Mouse (Mus musculus): ENCODE results near the gene Acadm. TPM values are rescaled to one million over a fixed set of nuclear protein-coding genes. Genes with fewer than 3 reads are reported as not detected.

Acadm gene
- polyA plus RNA-seq, 1 experiment from 2014 or later, result 38.9 TPM

- H3K27ac ChIP-seq (replicated peaks), result no peak overlapping the region
- ATAC-seq (replicated peaks), result no peak
- no peaks in the 10 kb centered on the region for H3K27me3 ChIP-seq
- H3K36me3 ChIP-seq, result peaks cover 51% of the 10 kb centered on the region
- 0 out of 2 replicates have a peak overlapping the region, but pooled peaks have one; percentile 4 for H3K4me2 ChIP-seq (replicated peaks)
- 0 out of 2 replicates have a peak overlapping the region, but pooled peaks have one; percentile 11 for H3K9ac ChIP-seq (replicated peaks)
- no peaks in the 10 kb centered on the region for H3K9me3 ChIP-seq
- no peak overlapping the region for H3K4me3 ChIP-seq
- WGBS, result 80% methylated on average over 7 of the region's 7 CpGs
- H3K4me1 ChIP-seq, result peaks cover 35% of the 10 kb centered on the region
Observed at GRCm38 (mm10) chr3:153910489-153910888, 33.9 kb downstream of the Acadm start.

- Histone ChIP-seq H3K36me3 (peaks cover 64% of the 10 kb centered on the region), H3K27me3 (no peaks in the 10 kb centered on the region), H3K9ac (replicated peaks) (no peak overlapping the region), H3K4me2 (replicated peaks) (no peak overlapping the region), H3K4me1 (peaks cover 35% of the 10 kb centered on the region), H3K4me3 (no peak overlapping the region), H3K27ac (replicated peaks) (no peak overlapping the region), H3K9me3 (no peaks in the 10 kb centered on the region)
- no peak for ATAC-seq (replicated peaks)
- WGBS, result 89% methylated on average over 5 of the region's 5 CpGs
Observed at GRCm38 (mm10) chr3:153908919-153909318, 35.5 kb downstream of the Acadm start.

- Histone ChIP-seq H3K9me3 (no peaks in the 10 kb centered on the region), H3K36me3 (peaks cover 65% of the 10 kb centered on the region), H3K27me3 (no peaks in the 10 kb centered on the region), H3K4me1 (peaks cover 20% of the 10 kb centered on the region), H3K4me2 (replicated peaks) (no peak within 1 kb of the TSS), H3K4me3 (no peak within 1 kb of the TSS), H3K27ac (replicated peaks) (no peak within 1 kb of the TSS), H3K9ac (replicated peaks) (no peak within 1 kb of the TSS)
- 88% methylated on average over 9 of the region's 9 CpGs for WGBS
- ATAC-seq (replicated peaks), result peak; percentile 30; the same call in 1 of the 2 replicates
Observed at GRCm38 (mm10) chr3:153906136-153906871, 38.1 kb downstream of the Acadm start, which contains the start of gene Msh4. Gene Msh4, minus strand, starts transcription at chr3:153906138.

- H3K4me2 ChIP-seq (replicated peaks), result no peak overlapping the region
- H3K4me1 ChIP-seq, result peaks cover 12% of the 10 kb centered on the region
- peaks cover 61% of the 10 kb centered on the region for H3K36me3 ChIP-seq
- no peak overlapping the region for H3K9ac ChIP-seq (replicated peaks)
- peak; percentile 49; the same call in 1 of the 2 replicates for ATAC-seq (replicated peaks)
- H3K4me3 ChIP-seq, result no peak overlapping the region
- no peak overlapping the region for H3K27ac ChIP-seq (replicated peaks)
- WGBS, result 85% methylated on average over 49 of the region's 49 CpGs
- no peaks in the 10 kb centered on the region for H3K27me3 ChIP-seq
- H3K9me3 ChIP-seq, result no peaks in the 10 kb centered on the region
Observed at GRCm38 (mm10) chr3:153905251-153906135, 38.9 kb downstream of the Acadm start.

GRCm38 (mm10) chr3:153904586-153904985, 39.8 kb downstream of the Acadm start:
- H3K36me3 ChIP-seq, result peaks cover 52% of the 10 kb centered on the region
- ATAC-seq (replicated peaks), result no peak
- WGBS, result 66% methylated on average over 6 of the region's 6 CpGs

DNA sequence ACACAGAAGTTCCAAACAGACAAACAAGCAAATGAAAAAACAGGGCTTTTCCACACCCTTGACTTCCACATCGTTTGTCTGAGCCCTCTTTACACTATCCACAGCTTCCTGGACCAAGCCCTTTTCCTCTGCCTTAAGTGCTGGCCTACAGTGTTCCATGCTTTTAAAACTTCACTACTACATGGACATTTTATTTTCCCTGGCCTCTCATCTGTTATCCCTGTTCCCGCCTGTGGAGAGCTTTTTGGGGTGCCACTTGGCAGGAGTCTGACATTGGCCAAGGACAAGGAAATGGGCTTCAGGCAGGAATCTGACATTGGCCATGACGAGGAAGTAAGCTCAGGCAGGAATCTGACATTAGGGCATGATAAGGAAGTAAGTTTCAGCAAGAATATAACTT, 41.8 kb downstream of the Acadm start:
- ATAC-seq (replicated peaks), result no peak
- Histone ChIP-seq H3K36me3 (peaks cover 33% of the 10 kb centered on the region), H3K27ac (replicated peaks) (no peak overlapping the region), H3K9ac (replicated peaks) (no peak overlapping the region), H3K4me2 (replicated peaks) (no peak overlapping the region), H3K4me3 (no peak overlapping the region), H3K4me1 (no peaks in the 10 kb centered on the region), H3K27me3 (no peaks in the 10 kb centered on the region), H3K9me3 (no peaks in the 10 kb centered on the region)
- 76% methylated on average over 3 of the region's 3 CpGs for WGBS

More at GRCm38 (mm10) chr3:153904586-153904985, 39.8 kb downstream of the Acadm start:
- Histone ChIP-seq H3K4me2 (replicated peaks) (no peak overlapping the region), H3K9ac (replicated peaks) (no peak overlapping the region), H3K4me1 (peaks cover 5% of the 10 kb centered on the region; the same call in 1 of the 2 replicates), H3K9me3 (no peaks in the 10 kb centered on the region), H3K27ac (replicated peaks) (no peak overlapping the region), H3K4me3 (no peak overlapping the region), H3K27me3 (no peaks in the 10 kb centered on the region)

DNA sequence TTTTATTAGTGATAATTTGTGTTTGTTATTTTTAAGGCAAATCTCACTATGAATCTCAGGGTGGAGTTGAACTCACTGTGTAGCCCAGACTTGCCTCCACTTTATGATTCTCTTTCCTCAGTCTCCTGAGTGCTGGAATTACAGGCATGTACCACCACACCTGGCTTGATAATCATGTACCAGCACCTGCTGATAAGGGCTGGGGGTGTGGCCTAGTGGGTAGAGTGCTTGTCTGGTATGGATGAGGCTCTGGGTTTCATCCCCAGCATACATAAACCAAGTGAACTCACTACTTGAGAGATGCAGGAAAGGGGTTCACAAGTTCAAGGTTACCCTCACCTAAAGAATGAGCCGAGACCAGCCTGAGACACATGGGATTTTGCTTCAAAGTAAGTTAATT, 42.5 kb downstream of the Acadm start:
- no peak overlapping the region for H3K9ac ChIP-seq (replicated peaks)
- peaks cover 28% of the 10 kb centered on the region for H3K36me3 ChIP-seq
- no peaks in the 10 kb centered on the region for H3K4me1 ChIP-seq
- WGBS, result 93% methylated on average over 1 of the region's 1 CpGs
- H3K27ac ChIP-seq (replicated peaks), result no peak overlapping the region
- no peaks in the 10 kb centered on the region for H3K27me3 ChIP-seq
- no peak for ATAC-seq (replicated peaks)
- no peak overlapping the region for H3K4me3 ChIP-seq
- H3K9me3 ChIP-seq, result no peaks in the 10 kb centered on the region
- H3K4me2 ChIP-seq (replicated peaks), result no peak overlapping the region

DNA sequence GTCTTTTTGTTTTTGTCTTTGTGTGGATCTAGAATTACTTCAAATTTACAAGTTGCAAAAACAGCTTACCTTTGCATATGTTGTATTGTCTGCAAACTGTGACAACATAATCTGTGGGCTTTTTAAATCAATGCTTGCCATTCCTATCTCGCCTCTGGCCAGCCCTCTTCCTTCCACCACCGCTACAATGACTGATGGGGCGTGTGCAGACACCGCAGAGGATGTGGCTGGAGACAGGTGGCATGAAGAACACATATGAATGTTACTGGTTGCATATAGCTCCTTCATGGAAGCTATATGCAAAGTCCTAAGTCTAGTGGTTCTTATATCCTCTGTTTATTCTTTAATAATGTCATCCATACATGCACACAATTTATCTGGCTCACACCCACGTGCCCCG, 47.2 kb downstream of the Acadm start:
- Histone ChIP-seq H3K9ac (replicated peaks) (no peak overlapping the region), H3K27ac (replicated peaks) (no peak overlapping the region), H3K4me2 (replicated peaks) (no peak overlapping the region), H3K36me3 (no peaks in the 10 kb centered on the region), H3K4me1 (no peaks in the 10 kb centered on the region), H3K9me3 (no peaks in the 10 kb centered on the region), H3K4me3 (no peak overlapping the region), H3K27me3 (no peaks in the 10 kb centered on the region)
- ATAC-seq (replicated peaks), result no peak
- 84% methylated on average over 6 of the region's 6 CpGs for WGBS

DNA sequence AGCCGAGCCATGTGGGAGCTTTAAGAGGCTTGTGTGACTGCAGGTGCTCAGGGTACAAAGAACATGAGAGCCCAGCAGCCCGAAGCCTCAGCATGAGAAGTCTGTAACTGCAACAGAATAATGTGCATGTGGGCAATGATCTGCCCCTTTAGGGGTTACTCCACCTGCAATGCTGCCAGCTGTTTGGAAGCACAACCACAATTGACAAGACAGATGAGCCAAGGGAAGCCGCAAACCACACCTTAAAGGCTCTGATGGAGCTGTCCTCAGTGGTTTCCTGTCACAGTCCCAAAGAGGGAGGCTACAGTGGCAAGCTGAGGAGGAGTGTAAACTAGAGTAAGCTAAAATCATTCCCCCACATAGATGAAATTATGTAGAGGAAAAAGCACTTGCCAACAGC, 49.0 kb downstream of the Acadm start:
- Histone ChIP-seq H3K4me3 (no peak overlapping the region), H3K27ac (replicated peaks) (no peak overlapping the region), H3K27me3 (no peaks in the 10 kb centered on the region), H3K9ac (replicated peaks) (no peak overlapping the region), H3K4me2 (replicated peaks) (no peak overlapping the region), H3K36me3 (no peaks in the 10 kb centered on the region), H3K4me1 (no peaks in the 10 kb centered on the region), H3K9me3 (no peaks in the 10 kb centered on the region)
- ATAC-seq (replicated peaks), result no peak
- WGBS, result 87% methylated on average over 3 of the region's 3 CpGs

DNA sequence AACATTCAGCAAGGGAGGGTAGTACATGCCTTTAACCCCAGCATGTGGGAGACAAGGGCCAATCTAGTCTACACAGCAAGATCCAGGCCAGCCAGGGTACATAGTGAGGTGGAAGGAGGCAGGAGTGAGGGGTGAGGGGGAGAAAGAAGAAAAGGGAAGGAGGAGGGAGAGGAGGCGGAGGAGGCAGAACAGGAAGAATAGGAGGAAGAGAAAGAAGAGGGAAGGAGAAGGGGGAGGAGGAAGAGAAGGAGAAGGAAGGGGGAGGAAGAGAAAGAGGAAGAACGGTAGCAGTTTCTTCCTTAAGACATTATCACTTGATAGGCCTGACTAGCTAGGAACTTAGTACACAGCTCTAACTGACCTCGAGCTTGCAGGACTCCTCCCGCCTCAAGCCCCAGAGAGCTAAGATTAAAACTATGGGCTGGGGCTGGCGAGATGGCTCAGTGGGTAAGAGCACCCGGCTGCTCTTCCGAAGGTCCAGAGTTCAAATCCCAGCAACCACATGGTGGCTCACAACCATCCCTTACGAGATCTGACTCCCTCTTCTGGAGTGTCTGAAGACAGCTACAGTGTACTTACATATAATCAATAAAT, 55.1 kb downstream of the Acadm start:
- Histone ChIP-seq H3K36me3 (no peaks in the 10 kb centered on the region), H3K27me3 (no peaks in the 10 kb centered on the region), H3K27ac (replicated peaks) (no peak overlapping the region), H3K9ac (replicated peaks) (no peak overlapping the region), H3K4me2 (replicated peaks) (no peak overlapping the region), H3K9me3 (no peaks in the 10 kb centered on the region), H3K4me1 (no peaks in the 10 kb centered on the region), H3K4me3 (no peak overlapping the region)
- 80% methylated on average over 8 of the region's 8 CpGs for WGBS
- no peak for ATAC-seq (replicated peaks)

DNA sequence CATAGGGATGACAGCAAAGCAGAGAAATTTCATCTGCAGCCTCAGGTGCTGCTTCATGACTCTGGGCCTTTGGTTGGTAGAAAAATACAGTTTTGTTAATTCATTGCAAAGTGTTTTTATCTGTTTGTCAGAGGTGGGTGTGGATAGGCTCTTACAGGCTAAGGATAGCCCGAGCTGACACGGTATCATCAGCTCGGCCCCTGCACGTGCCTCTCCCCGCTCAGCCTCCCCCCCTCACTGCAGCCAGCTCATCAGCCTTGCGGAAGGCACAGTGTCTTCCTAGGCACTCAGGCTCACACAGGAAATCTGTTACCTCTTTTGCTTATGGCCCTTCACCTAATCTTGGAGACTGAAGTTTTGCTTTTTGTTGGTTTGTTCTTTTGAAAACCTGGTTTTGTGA, 56.3 kb downstream of the Acadm start:
- no peak overlapping the region for H3K27ac ChIP-seq (replicated peaks)
- H3K4me2 ChIP-seq (replicated peaks), result no peak overlapping the region
- no peak overlapping the region for H3K4me3 ChIP-seq
- 86% methylated on average over 6 of the region's 6 CpGs for WGBS
- no peaks in the 10 kb centered on the region for H3K27me3 ChIP-seq
- ATAC-seq (replicated peaks), result no peak
- no peaks in the 10 kb centered on the region for H3K9me3 ChIP-seq
- H3K4me1 ChIP-seq, result no peaks in the 10 kb centered on the region
- H3K9ac ChIP-seq (replicated peaks), result no peak overlapping the region
- H3K36me3 ChIP-seq, result no peaks in the 10 kb centered on the region

GRCm38 (mm10) chr3:153886296-153886695, 58.1 kb downstream of the Acadm start:
- no peaks in the 10 kb centered on the region for H3K27me3 ChIP-seq
- no peaks in the 10 kb centered on the region for H3K9me3 ChIP-seq
- H3K9ac ChIP-seq (replicated peaks), result no peak overlapping the region
- no peaks in the 10 kb centered on the region for H3K36me3 ChIP-seq
- no peak overlapping the region for H3K4me2 ChIP-seq (replicated peaks)
- H3K4me1 ChIP-seq, result no peaks in the 10 kb centered on the region
- no peak overlapping the region for H3K27ac ChIP-seq (replicated peaks)
- H3K4me3 ChIP-seq, result no peak overlapping the region
- ATAC-seq (replicated peaks), result no peak

All from forebrain, embryonic 15.5 days (tissue).